Mouse (Mus musculus) intestine, embryonic 16.5 days (tissue): ENCODE data around the gene Smg9. TPM values are rescaled to one million over a fixed set of nuclear protein-coding genes. Genes with fewer than 3 reads are reported as not detected.
A peak's percentile ranks its signal among the peaks of the same experiment; 100 is the strongest.
"Not testable (repeated sequence)": the region's sequence is repeated elsewhere in the genome, so short reads cannot be mapped to it uniquely, and the experiment has no call there.

Experiments
- ATAC-seq: fragments of 200-750 bp; cut with Nextera tagmentation; 2 replicates; pipeline ENCODE4 v1.8.0; 2017; ENCODE audit warnings: moderate TSS enrichment, moderate library complexity
- H3K27ac ChIP-seq: fragments of 300-500 bp; sonication (generic); 2 replicates; pipeline ENCODE4 v1.5.1; 2014; ENCODE audit warnings: mild to moderate bottlenecking, low read length
- H3K27me3 ChIP-seq: fragments of 300-500 bp; sonication (generic); replicated peaks from 2 replicates; pipeline ENCODE4 v1.6.1; 2014; ENCODE audit warnings: low read length, control low read depth, mixed read lengths; ENCODE audit not compliant: control insufficient read depth, insufficient read depth
- H3K36me3 ChIP-seq: fragments of 300-500 bp; sonication (generic); 2 replicates; pipeline ENCODE4 v1.6.1; 2014; ENCODE audit warnings: low read length, control low read depth; ENCODE audit not compliant: control insufficient read depth, insufficient read depth
- H3K4me1 ChIP-seq: fragments of 300-500 bp; sonication (generic); 2 replicates; pipeline ENCODE4 v1.6.1; 2014; ENCODE audit warnings: low read length, control low read depth, mixed read lengths; ENCODE audit not compliant: control insufficient read depth, insufficient read depth
- H3K4me2 ChIP-seq: fragments of 300-500 bp; sonication (generic); 2 replicates; pipeline ENCODE4 v1.6.1; 2014; ENCODE audit warnings: low read depth, low read length, control low read depth
- H3K4me3 ChIP-seq: fragments of 300-500 bp; sonication (generic); 2 replicates; pipeline ENCODE4 v1.5.1; 2014; ENCODE audit warnings: mild to moderate bottlenecking, low read length
- H3K9ac ChIP-seq: fragments of 300-500 bp; sonication (generic); 2 replicates; pipeline ENCODE4 v1.6.1; 2014; ENCODE audit warnings: low read depth, low read length
- H3K9me3 ChIP-seq: fragments of 300-500 bp; sonication (generic); 2 replicates; pipeline ENCODE4 v1.6.1; 2016; ENCODE audit warnings: low read length, control low read depth; ENCODE audit not compliant: control insufficient read depth
- WGBS: fragments of 180-500 bp; shearing (Covaris S2); extraction: QIAGEN DNeasy Blood & Tissue Kit; methylation state at CpG from one replicate; pipeline ENCODE4 v1.1.7; 2014; 5-methylcytosine and 5-hydroxymethylcytosine counted together
- polyA plus RNA-seq: library from polyadenylated mRNA; unstranded; fragments of >200 nt; fragmentation: Nextera tagmentation; extraction: Ambion mirVana; gene quantifications from 2 replicates; pipeline ENCODE4 v1.2.1, GENCODE M21; 2015

Smg9 gene
- polyA plus RNA-seq, 1 experiment from 2014 or later, result 22.0 TPM

- 91% methylated on average over 8 of the region's 8 CpGs for WGBS
- H3K4me1 ChIP-seq, result peaks cover 5% of the 10 kb centered on the region
- no peak overlapping the region for H3K4me2 ChIP-seq
- no peak overlapping the region for H3K27ac ChIP-seq
- no peak overlapping the region for H3K9ac ChIP-seq
- peaks cover 3% of the 10 kb centered on the region; the same call in 1 of the 2 replicates for H3K9me3 ChIP-seq
- ATAC-seq, result no peak
- no peaks in the 10 kb centered on the region for H3K27me3 ChIP-seq
- H3K36me3 ChIP-seq, result 0 out of 2 replicates have a peak, but pooled peaks cover 3% of the 10 kb centered on the region
- no peak overlapping the region for H3K4me3 ChIP-seq
Observed at GRCm38 (mm10) chr7:24398364-24398913, 980 bp upstream of the Smg9 start.

GRCm38 (mm10) chr7:24400082-24400452 lies 648 bp downstream of the Smg9 start:
- H3K9me3 ChIP-seq, result peaks cover 3% of the 10 kb centered on the region; the same call in 1 of the 2 replicates
- H3K4me1 ChIP-seq, result peaks cover 5% of the 10 kb centered on the region; the same call in 1 of the 2 replicates
- 0 out of 2 replicates have a peak, but pooled peaks cover 3% of the 10 kb centered on the region for H3K36me3 ChIP-seq
- H3K27me3 ChIP-seq, result no peaks in the 10 kb centered on the region
- H3K4me2 ChIP-seq, result peak overlapping the region; percentile 71
- 18% methylated on average over 3 of the region's 3 CpGs for WGBS
- peak overlapping the region; percentile 67 for H3K4me3 ChIP-seq
- no peak; the same call in none of the 2 replicates for ATAC-seq
- H3K27ac ChIP-seq, result peak overlapping the region; percentile 99
- peak overlapping the region; percentile 82 for H3K9ac ChIP-seq

GRCm38 (mm10) chr7:24400489-24400888 lies 1.1 kb downstream of the Smg9 start:
- not testable (repeated sequence) for ATAC-seq, H3K27ac ChIP-seq, H3K4me3 ChIP-seq, H3K4me1 ChIP-seq, H3K9me3 ChIP-seq, H3K36me3 ChIP-seq, H3K4me2 ChIP-seq, H3K27me3 ChIP-seq, H3K9ac ChIP-seq
- 92% methylated on average over 4 of the region's 4 CpGs for whole genome bisulfite sequencing

- Histone ChIP-seq H3K4me1 (peaks cover 2% of the 10 kb centered on the region; the same call in 1 of the 2 replicates), H3K4me2 (no peak overlapping the region), H3K9ac (no peak overlapping the region), H3K27ac (no peak overlapping the region), H3K36me3 (0 out of 2 replicates have a peak, but pooled peaks cover 8% of the 10 kb centered on the region), H3K4me3 (no peak overlapping the region), H3K27me3 (no peaks in the 10 kb centered on the region), H3K9me3 (peaks cover 3% of the 10 kb centered on the region; the same call in 1 of the 2 replicates)
- WGBS, result 97% methylated on average over 9 of the region's 9 CpGs
- ATAC-seq, result no peak
Observed at GRCm38 (mm10) chr7:24402851-24403250, 3.4 kb downstream of the Smg9 start.

- ATAC-seq, result no peak
- Histone ChIP-seq H3K36me3 (0 out of 2 replicates have a peak, but pooled peaks cover 8% of the 10 kb centered on the region), H3K9me3 (peaks cover 3% of the 10 kb centered on the region; the same call in 1 of the 2 replicates), H3K9ac (no peak overlapping the region), H3K27ac (no peak overlapping the region), H3K4me1 (no peaks in the 10 kb centered on the region; the same call in 1 of the 2 replicates), H3K4me3 (no peak overlapping the region), H3K4me2 (no peak overlapping the region), H3K27me3 (no peaks in the 10 kb centered on the region)
- 92% methylated on average over 13 of the region's 13 CpGs for WGBS
Observed at GRCm38 (mm10) chr7:24405649-24406048, 6.2 kb downstream of the Smg9 start.

- no peaks in the 10 kb centered on the region for H3K27me3 ChIP-seq
- H3K4me1 ChIP-seq, result no peaks in the 10 kb centered on the region; the same call in 1 of the 2 replicates
- H3K4me2 ChIP-seq, result no peak overlapping the region
- no peak overlapping the region for H3K9ac ChIP-seq
- 0 out of 2 replicates have a peak, but pooled peaks cover 5% of the 10 kb centered on the region for H3K36me3 ChIP-seq
- H3K9me3 ChIP-seq, result peaks cover 3% of the 10 kb centered on the region; the same call in 1 of the 2 replicates
- no peak overlapping the region for H3K4me3 ChIP-seq
- 0 out of 2 replicates have a peak overlapping the region, but pooled peaks have one; percentile 12 for H3K27ac ChIP-seq
- peak; percentile 72 for ATAC-seq
- WGBS, result 41% methylated on average over 5 of the region's 5 CpGs
Observed at GRCm38 (mm10) chr7:24406528-24407344, 7.3 kb downstream of the Smg9 start.

GRCm38 (mm10) chr7:24408186-24408585 lies 8.8 kb downstream of the Smg9 start:
- WGBS, result 80% methylated on average over 9 of the region's 9 CpGs
- H3K9me3 ChIP-seq, result no peaks in the 10 kb centered on the region
- 0 out of 2 replicates have a peak, but pooled peaks cover 5% of the 10 kb centered on the region for H3K36me3 ChIP-seq

GRCm38 (mm10) chr7:24410123-24410522 lies 10.7 kb downstream of the Smg9 start:
- Histone ChIP-seq H3K36me3 (0 out of 2 replicates have a peak, but pooled peaks cover 5% of the 10 kb centered on the region), H3K4me2 (no peak overlapping the region)
- ATAC-seq, result no peak

More at GRCm38 (mm10) chr7:24408186-24408585, 8.8 kb downstream of the Smg9 start:
- Histone ChIP-seq H3K4me1 (no peaks in the 10 kb centered on the region; the same call in 1 of the 2 replicates), H3K4me2 (no peak overlapping the region), H3K4me3 (no peak overlapping the region), H3K27ac (no peak overlapping the region), H3K27me3 (no peaks in the 10 kb centered on the region), H3K9ac (no peak overlapping the region)
- no peak for ATAC-seq

GRCm38 (mm10) chr7:24410831-24411230 lies 11.4 kb downstream of the Smg9 start:
- no peaks in the 10 kb centered on the region for H3K9me3 ChIP-seq
- no peak overlapping the region for H3K9ac ChIP-seq
- H3K4me1 ChIP-seq, result no peaks in the 10 kb centered on the region; the same call in 1 of the 2 replicates
- H3K36me3 ChIP-seq, result 0 out of 2 replicates have a peak, but pooled peaks cover 5% of the 10 kb centered on the region
- no peak overlapping the region for H3K4me3 ChIP-seq
- no peak for ATAC-seq
- H3K4me2 ChIP-seq, result no peak overlapping the region
- 66% methylated on average over 3 of the region's 3 CpGs for WGBS
- no peak overlapping the region for H3K27ac ChIP-seq
- no peaks in the 10 kb centered on the region for H3K27me3 ChIP-seq

More at GRCm38 (mm10) chr7:24410123-24410522, 10.7 kb downstream of the Smg9 start:
- Histone ChIP-seq H3K27me3 (no peaks in the 10 kb centered on the region), H3K9me3 (no peaks in the 10 kb centered on the region), H3K4me1 (no peaks in the 10 kb centered on the region; the same call in 1 of the 2 replicates), H3K9ac (no peak overlapping the region), H3K27ac (no peak overlapping the region), H3K4me3 (no peak overlapping the region)
- 87% methylated on average over 6 of the region's 6 CpGs for WGBS
